Mouse (Mus musculus): ENCODE data around the gene Preb.
A peak's percentile ranks its signal among the peaks of the same experiment; 100 is the strongest.

Preb gene

GRCm38 (mm10) chr5:30959966-30960501 lies at the start of gene Preb:
Gene Preb (minus strand): TSS chr5:30960361.
- peak; percentile 97 for DNase-seq (ENCODE audit: inconsistent ontology term)

- peak; percentile 78 for DNase-seq (ENCODE audit: inconsistent ontology term)
These were observed 44.0 kb upstream of the Preb start for GRCm38 (mm10) chr5:31004184-31004583.

DNA sequence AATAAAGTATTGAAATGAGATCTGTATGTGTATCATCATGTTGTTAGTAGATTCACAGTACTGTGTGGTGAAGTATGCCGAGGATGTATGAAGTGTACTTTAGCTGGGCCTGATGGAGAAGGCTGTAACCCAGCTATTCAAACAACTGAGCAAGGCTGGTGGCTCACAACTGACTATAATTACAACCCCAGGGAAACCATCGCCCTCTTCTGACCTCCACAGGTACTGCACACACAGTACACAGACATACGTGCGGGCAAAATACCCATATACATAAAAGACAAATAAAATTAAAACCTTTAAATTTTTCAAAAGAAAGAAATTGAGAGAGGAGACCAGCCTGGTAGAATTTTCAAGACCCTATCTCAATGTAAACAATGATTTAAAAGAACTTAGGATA lies 41.4 kb upstream of the Preb start:
- no peak for DNase-seq (ENCODE audit: inconsistent ontology term)

DNA sequence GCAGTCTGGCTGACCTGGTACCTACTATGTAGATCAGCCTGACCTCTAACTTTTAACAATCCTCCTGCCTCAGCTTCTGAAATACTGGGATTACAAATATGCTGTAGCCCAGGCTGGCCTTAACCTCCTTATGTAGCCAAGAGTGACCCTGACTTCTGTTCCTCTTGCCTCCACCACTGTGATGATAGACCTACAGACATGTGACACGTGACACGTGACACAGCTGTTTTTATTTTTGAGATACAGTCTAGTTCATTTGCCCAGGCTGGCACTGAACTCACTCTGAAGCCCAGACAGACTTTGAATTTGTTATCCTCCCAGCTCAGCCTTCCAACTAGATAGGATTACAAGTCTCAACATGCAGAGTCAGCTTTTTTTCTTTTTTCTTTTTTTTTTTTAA lies 40.8 kb upstream of the Preb start:
- no peak for DNase-seq (ENCODE audit: inconsistent ontology term)

GRCm38 (mm10) chr5:31000122-31000521 lies 40.0 kb upstream of the Preb start:
- peak; percentile 51 for DNase-seq (ENCODE audit: inconsistent ontology term)

GRCm38 (mm10) chr5:30999324-30999723 lies 39.2 kb upstream of the Preb start:
- no peak for DNase-seq (ENCODE audit: inconsistent ontology term)

DNA sequence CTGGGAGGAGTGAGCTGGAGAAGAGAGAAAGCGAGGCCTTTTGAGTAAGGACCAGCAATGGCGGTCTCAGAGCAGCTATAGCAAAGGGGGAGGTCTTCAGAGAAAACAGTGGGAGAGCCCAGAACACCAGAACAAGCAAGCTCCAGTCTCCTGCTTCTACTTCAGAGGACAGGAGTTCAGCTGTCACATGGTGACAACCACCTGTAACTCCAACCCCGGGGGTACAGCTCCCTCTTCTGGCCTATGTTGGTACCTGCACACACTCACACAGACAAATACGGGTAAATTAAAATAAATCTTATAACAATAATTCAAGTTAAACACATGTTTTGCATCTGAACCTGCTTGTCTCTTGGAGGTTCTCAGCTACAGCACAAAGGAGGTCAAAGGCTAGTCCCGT lies 38.1 kb upstream of the Preb start:
- peak; percentile 45 for DNase-seq (ENCODE audit: inconsistent ontology term)

GRCm38 (mm10) chr5:30994910-30995635 lies 34.9 kb upstream of the Preb start:
- DNase-seq (ENCODE audit: inconsistent ontology term): no peak

- DNase-seq (ENCODE audit: inconsistent ontology term): no peak
These were observed 33.9 kb upstream of the Preb start for GRCm38 (mm10) chr5:30994074-30994473.

DNA sequence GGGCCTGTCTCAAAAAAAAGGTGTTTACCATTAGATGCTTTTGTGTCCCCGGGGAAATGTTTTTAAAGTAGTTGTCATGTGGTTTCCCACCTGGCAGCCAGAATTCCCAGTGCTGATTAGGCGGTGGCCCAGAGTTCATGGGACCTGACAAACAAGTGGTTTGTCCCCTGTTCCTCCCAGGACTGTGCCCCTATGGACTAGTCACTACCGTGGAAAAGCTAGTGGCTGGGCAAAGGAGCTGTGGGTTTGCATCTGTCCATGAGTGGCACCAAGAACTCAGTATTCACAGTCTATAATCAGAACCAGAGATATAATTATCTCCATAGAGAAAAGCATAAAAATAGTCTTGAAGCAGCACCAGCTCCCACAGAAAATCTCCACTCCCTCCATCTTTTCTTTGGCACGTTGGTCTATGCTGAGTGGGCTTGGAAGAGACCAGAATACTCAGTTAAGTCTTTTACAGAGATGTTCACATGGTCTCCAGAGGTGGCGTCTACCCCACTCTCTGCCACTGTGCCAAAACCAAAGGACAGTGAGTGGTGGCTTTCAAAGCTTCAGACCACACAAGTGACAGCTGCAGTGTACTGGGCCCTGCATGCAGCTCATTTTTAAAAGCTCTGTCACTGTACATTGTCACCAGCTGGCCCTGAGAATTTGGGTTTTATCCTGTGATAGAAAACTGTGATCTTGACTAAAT lies 33.0 kb upstream of the Preb start:
- no peak for DNase-seq (ENCODE audit: inconsistent ontology term)

- DNase-seq (ENCODE audit: inconsistent ontology term): no peak
These were observed 22.2 kb upstream of the Preb start for GRCm38 (mm10) chr5:30982357-30982756.

GRCm38 (mm10) chr5:30974870-30975656 lies 14.9 kb upstream of the Preb start:
- DNase-seq (ENCODE audit: inconsistent ontology term): no peak

- DNase-seq (ENCODE audit: inconsistent ontology term): no peak
These were observed 9.3 kb upstream of the Preb start for GRCm38 (mm10) chr5:30969440-30969839.

GRCm38 (mm10) chr5:30968416-30968815 lies 8.3 kb upstream of the Preb start, which contains the start of gene Tcf23:
Gene Tcf23 (plus strand): TSS chr5:30968662.
- DNase-seq (ENCODE audit: inconsistent ontology term): no peak

DNA sequence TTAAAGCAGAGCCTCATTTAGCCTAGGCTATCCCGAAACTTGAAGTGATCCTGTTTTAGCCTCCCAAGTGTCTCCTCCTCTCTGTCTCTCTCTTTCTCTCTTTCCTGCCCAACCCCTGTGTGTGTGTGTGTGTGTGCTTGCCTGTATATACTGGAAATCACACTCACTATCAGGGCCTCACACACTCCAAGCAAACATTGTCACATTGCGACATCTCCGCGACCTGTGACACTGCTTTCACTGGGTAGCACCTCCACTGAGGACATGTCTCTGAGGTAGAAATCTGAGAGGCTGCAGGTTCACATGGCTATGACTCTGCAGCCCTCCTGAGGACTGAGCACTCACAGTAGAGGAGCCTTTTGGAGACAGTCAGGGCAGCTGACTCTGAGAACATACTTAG lies 6.0 kb upstream of the Preb start:
- no peak for DNase-seq (ENCODE audit: inconsistent ontology term)

DNA sequence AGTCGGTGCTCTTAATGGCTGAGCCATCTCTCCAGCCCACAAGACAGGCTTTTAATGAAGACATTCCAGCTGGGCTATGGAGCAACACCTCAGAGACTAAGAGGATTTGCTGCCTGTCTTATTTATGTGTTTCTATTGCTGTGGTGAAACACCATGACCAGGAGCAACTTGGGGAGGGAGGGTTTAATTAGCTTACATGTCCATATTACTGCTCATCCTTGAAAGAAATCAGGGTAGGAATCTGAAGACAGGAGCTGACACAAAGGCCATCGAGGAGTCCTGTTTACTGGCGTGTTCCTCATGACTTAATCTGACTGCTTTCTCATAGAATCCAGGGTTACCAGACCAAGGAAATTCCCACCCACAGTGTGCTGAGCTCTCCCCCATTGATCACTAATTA lies 3.8 kb upstream of the Preb start:
- DNase-seq (ENCODE audit: inconsistent ontology term): no peak

GRCm38 (mm10) chr5:30961545-30962505 lies 1.7 kb upstream of the Preb start:
- DNase-seq (ENCODE audit: inconsistent ontology term): no peak

DNA sequence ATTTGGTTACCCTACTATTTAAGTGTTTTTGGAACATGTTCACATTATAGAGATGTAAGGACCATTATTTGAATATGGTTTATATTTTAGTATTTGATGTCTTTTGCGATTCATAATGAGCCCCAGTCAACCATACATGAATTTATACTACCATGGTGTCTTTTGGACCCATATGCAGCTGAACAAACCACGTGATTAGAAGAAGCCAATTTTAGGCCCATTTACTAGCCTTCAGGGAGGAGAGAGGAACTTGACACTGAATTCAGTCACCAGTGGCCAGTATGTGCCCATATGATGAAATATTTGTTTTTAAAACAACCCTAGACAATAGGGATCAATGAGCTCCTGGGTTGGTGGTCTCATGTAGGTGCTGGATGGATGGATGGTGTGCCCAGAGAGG lies 653 bp upstream of the Preb start:
- no peak for DNase-seq (ENCODE audit: inconsistent ontology term)

- no peak for DNase-seq (ENCODE audit: inconsistent ontology term)
These were observed 835 bp downstream of the Preb start for GRCm38 (mm10) chr5:30959198-30959854.

DNA sequence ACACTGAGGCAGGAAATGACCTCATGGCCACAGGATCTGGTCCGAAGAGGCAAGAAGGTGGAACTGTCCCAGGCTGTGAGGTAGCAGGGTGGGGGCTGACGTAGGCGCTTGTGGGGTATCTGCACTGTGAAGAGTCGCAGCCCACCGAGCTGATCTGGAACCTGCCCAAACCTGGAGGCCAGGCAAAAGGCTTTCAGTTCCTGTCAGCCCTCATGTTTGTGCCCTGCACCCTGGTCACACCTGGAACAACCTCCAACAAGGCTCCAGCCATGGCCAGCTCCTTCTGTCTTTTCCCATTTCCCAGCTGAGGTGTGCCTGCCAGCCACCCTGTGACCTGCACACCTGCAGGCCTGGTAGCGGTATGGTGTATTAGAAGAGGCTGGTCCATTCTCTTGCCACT lies 2.3 kb downstream of the Preb start:
- no peak for DNase-seq (ENCODE audit: inconsistent ontology term)

DNA sequence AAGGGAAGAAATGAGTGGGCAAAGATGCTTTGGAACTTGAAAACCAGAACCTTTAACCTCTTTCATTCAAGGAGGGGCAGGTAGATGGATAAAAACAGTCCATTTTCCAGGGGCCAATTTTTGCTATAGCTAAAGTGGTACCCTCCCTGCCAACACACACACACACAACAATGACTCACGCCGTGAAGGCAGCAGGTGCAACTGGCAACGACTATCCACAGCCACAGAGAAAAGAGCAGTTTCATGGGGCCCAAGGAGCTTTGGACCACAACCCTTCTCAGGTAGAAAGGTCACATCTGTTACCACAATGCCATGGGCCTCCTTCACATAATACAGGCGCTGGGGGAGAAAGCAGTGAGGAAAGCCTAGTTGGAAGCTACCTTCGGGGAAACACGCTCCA lies 4.4 kb downstream of the Preb start:
- DNase-seq (ENCODE audit: inconsistent ontology term): no peak
